Mouse (Mus musculus) right cerebral cortex, postnatal 4 days (tissue): Measurements from ENCODE around the gene Prss47.

Source experiments
- DNase-seq: peaks from one replicate; pipeline ENCODE4 v3.0.0-alpha.2; 2022

Prss47 gene

GRCm38 (mm10) chr13:65052660-65053059, at the start of gene Prss47:
Gene Prss47 (minus strand): TSS chr13:65052760.
- no peak for DNase-seq

GRCm38 (mm10) chr13:65101232-65101631, 48.7 kb upstream of the Prss47 start:
- no peak for DNase-seq

GRCm38 (mm10) chr13:65100678-65101077, 48.1 kb upstream of the Prss47 start:
- no peak for DNase-seq

GRCm38 (mm10) chr13:65097018-65097417, 44.5 kb upstream of the Prss47 start:
- no peak for DNase-seq

- DNase-seq = no peak
Measured at GRCm38 (mm10) chr13:65095923-65096322, 43.4 kb upstream of the Prss47 start.

- no peak for DNase-seq
Measured at GRCm38 (mm10) chr13:65069969-65070368, 17.4 kb upstream of the Prss47 start.

GRCm38 (mm10) chr13:65035057-65035456, 17.5 kb downstream of the Prss47 start:
- no peak for DNase-seq

- DNase-seq = no peak
Measured at GRCm38 (mm10) chr13:65032758-65033157, 19.8 kb downstream of the Prss47 start, which contains the start of gene Spata31d1c. Gene Spata31d1c (plus strand): TSS chr13:65033058.

GRCm38 (mm10) chr13:65011052-65011738, 41.4 kb downstream of the Prss47 start:
- DNase-seq = no peak

GRCm38 (mm10) chr13:65007971-65008370, 44.6 kb downstream of the Prss47 start:
- DNase-seq = no peak

- DNase-seq = no peak
Measured at GRCm38 (mm10) chr13:65006760-65007159, 45.8 kb downstream of the Prss47 start.

GRCm38 (mm10) chr13:65005414-65005813, 47.1 kb downstream of the Prss47 start:
- no peak for DNase-seq
